Mouse (Mus musculus) CD4-positive, CD25-positive, alpha-beta regulatory T cell, adult 4 months (primary cell): ENCODE data around the gene Uvssa. TPM values are rescaled to one million over a fixed set of nuclear protein-coding genes. Genes with fewer than 3 reads are reported as not detected.
A peak's percentile ranks its signal among the peaks of the same experiment; 100 is the strongest.

Experiments used
- ATAC-seq: one replicate; pipeline ENCODE4 v1.8.0; 2017
- polyA plus RNA-seq, 2 experiments: library from polyadenylated mRNA; unstranded; fragments of 100-300 nt; shearing (Covaris generic); gene quantifications; one replicate each; pipeline ENCODE4 v1.2.1; 2017

Uvssa gene
- polyA plus RNA-seq, 2 experiments from 2014 or later = 24.0 to 27.5 TPM

GRCm38 (mm10) chr5:33372331-33373038 is 5.9 kb upstream of the Uvssa start:
- no peak for ATAC-seq

- ATAC-seq = no peak
Observed at GRCm38 (mm10) chr5:33377176-33377575, 1.2 kb upstream of the Uvssa start.

GRCm38 (mm10) chr5:33377801-33378301 is 498 bp upstream of the Uvssa start:
- ATAC-seq = peak; percentile 21

GRCm38 (mm10) chr5:33387550-33387949 is 9.2 kb downstream of the Uvssa start:
- no peak for ATAC-seq

GRCm38 (mm10) chr5:33393803-33394202 is 15.5 kb downstream of the Uvssa start:
- ATAC-seq = peak; percentile 80

- ATAC-seq = no peak
Observed at GRCm38 (mm10) chr5:33395693-33396092, 17.3 kb downstream of the Uvssa start.

- ATAC-seq = no peak
Observed at GRCm38 (mm10) chr5:33396828-33397227, 18.5 kb downstream of the Uvssa start.

- no peak for ATAC-seq
Observed at GRCm38 (mm10) chr5:33400819-33401218, 22.5 kb downstream of the Uvssa start.

- no peak for ATAC-seq
Observed at GRCm38 (mm10) chr5:33420313-33420712, 42.0 kb downstream of the Uvssa start.

GRCm38 (mm10) chr5:33427461-33427860 is 49.1 kb downstream of the Uvssa start:
- no peak for ATAC-seq

GRCm38 (mm10) chr5:33430106-33430505 is 51.8 kb downstream of the Uvssa start:
- no peak for ATAC-seq

GRCm38 (mm10) chr5:33430511-33431172 is 52.3 kb downstream of the Uvssa start:
- ATAC-seq = no peak

- no peak for ATAC-seq
Observed at GRCm38 (mm10) chr5:33431173-33432005, 53.0 kb downstream of the Uvssa start.

GRCm38 (mm10) chr5:33432057-33432935 is 53.9 kb downstream of the Uvssa start:
- no peak for ATAC-seq

- no peak for ATAC-seq
Observed at GRCm38 (mm10) chr5:33433201-33434138, 55.1 kb downstream of the Uvssa start, which contains the start of gene Nkx1-1. TSS of gene Nkx1-1 (minus strand) at chr5:33433976.

- ATAC-seq = no peak
Observed at GRCm38 (mm10) chr5:33434141-33434780, 55.9 kb downstream of the Uvssa start.

- no peak for ATAC-seq
Observed at GRCm38 (mm10) chr5:33435151-33435550, 56.8 kb downstream of the Uvssa start.

- ATAC-seq = no peak
Observed at GRCm38 (mm10) chr5:33435941-33436340, 57.6 kb downstream of the Uvssa start.

GRCm38 (mm10) chr5:33438214-33438613 is 59.9 kb downstream of the Uvssa start:
- ATAC-seq = no peak
